Mouse (Mus musculus): ENCODE data around the gene Zdhhc13. TPM values are rescaled to one million over a fixed set of nuclear protein-coding genes. Genes with fewer than 3 reads are reported as not detected.

Gene Zdhhc13
- polyA plus RNA-seq, 1 experiment from 2014 or later = 42.6 TPM

GRCm38 (mm10) chr7:48847820-48848650, 59.2 kb downstream of the Zdhhc13 start, which contains the start of gene Csrp3:
TSS of gene Csrp3 (minus strand) at chr7:48848033.
- ATAC-seq (ENCODE audit: low FRiP score, low read depth) = peak; percentile 29; the same call in 1 of the 2 replicates

DNA sequence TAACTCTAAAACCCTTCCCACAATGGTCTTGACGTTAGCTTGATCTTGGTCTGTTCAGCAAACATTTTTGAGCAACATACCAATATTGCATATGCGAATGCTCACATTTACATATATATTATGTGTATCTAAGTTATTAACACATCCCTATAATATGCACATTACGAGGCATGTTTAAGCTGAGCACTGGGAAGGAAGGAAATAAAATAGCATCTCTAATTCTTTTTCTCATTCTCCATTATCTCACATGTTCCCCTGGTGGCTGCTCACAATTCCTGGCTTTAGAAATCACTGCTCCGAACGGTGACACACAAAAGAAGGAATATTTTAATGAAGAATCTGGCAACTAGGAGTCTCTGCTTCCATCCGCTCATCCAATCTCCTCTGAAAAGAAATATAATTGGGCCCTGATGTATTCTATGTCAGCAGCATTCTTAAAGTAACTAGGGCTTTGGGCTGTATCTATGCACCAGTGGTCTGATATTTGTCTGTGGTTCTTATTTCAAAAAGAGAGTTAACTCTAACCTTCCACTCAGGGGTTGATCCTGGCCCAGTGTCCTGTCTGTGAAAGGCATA, 62.8 kb downstream of the Zdhhc13 start:
- H3K4me3 ChIP-seq = no peak overlapping the region
- peaks cover 6% of the 10 kb centered on the region for H3K27me3 ChIP-seq (replicated peaks)
- no peaks in the 10 kb centered on the region for H3K36me3 ChIP-seq
- H3K27ac ChIP-seq = no peak overlapping the region
- H3K9ac ChIP-seq = no peak overlapping the region
- ATAC-seq (ENCODE audit: low FRiP score, low read depth) = no peak
- 71% methylated on average over 6 of the region's 6 CpGs for WGBS
- H3K9me3 ChIP-seq = no peaks in the 10 kb centered on the region
- H3K4me1 ChIP-seq = peaks cover 8% of the 10 kb centered on the region; the same call in 1 of the 2 replicates
- H3K4me2 ChIP-seq (replicated peaks) = no peak overlapping the region

More at GRCm38 (mm10) chr7:48847820-48848650, 59.2 kb downstream of the Zdhhc13 start, which contains the start of gene Csrp3:
- Histone ChIP-seq H3K4me2 (replicated peaks) (no peak within 1 kb of the TSS), H3K9ac (no peak within 1 kb of the TSS), H3K27ac (no peak within 1 kb of the TSS), H3K4me1 (peaks cover 8% of the 10 kb centered on the region; the same call in 1 of the 2 replicates), H3K27me3 (replicated peaks) (peaks cover 28% of the 10 kb centered on the region), H3K4me3 (no peak within 1 kb of the TSS), H3K36me3 (no peaks in the 10 kb centered on the region), H3K9me3 (no peaks in the 10 kb centered on the region)
- 43% methylated on average over 11 of the region's 11 CpGs for WGBS

DNA sequence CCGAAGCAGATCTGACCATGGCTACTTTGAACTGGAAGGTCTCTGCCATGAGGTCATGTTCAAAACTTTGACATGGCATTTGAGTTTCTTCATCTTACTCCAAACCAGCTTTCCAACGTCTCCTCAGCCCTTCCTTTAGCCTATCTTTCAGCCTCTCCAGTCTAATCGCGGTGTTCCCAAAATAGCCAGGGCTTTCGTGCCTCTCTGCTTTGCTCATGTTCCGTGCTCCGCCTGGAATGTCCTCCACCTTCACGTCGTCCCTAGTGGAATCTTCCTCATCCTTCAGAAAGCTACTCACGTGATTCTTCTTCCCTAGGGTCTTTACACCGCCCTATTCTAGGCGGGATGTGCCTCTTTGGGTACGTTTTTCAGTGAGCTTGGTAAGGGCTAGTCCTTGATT, 64.7 kb downstream of the Zdhhc13 start:
- ATAC-seq (ENCODE audit: low FRiP score, low read depth) = no peak
- no peaks in the 10 kb centered on the region for H3K4me1 ChIP-seq
- H3K9ac ChIP-seq = no peak overlapping the region
- H3K27ac ChIP-seq = no peak overlapping the region
- no peaks in the 10 kb centered on the region for H3K27me3 ChIP-seq (replicated peaks)
- 90% methylated on average over 13 of the region's 13 CpGs for WGBS
- no peak overlapping the region for H3K4me3 ChIP-seq
- H3K36me3 ChIP-seq = no peaks in the 10 kb centered on the region
- no peaks in the 10 kb centered on the region for H3K9me3 ChIP-seq
- H3K4me2 ChIP-seq (replicated peaks) = no peak overlapping the region

DNA sequence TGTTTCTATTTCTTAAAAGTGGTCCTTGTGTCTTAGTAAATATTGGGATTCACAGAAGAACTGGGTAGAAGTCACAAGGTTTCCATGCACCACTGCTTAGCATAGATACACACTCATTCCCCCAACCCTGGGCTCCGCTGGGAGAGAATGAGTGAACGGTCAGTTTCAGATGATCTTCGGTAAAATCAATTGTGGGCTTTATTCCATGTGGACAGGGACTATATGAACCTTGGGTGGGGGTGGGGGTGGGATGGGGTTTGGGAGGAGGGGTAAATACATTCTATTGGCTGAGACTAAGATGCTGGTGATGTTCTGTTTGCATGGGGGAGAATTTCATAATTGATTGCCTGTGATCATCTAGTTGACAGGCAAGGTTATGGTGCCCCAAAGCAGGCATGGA, 66.7 kb downstream of the Zdhhc13 start:
- no peaks in the 10 kb centered on the region for H3K27me3 ChIP-seq (replicated peaks)
- no peaks in the 10 kb centered on the region for H3K36me3 ChIP-seq

DNA sequence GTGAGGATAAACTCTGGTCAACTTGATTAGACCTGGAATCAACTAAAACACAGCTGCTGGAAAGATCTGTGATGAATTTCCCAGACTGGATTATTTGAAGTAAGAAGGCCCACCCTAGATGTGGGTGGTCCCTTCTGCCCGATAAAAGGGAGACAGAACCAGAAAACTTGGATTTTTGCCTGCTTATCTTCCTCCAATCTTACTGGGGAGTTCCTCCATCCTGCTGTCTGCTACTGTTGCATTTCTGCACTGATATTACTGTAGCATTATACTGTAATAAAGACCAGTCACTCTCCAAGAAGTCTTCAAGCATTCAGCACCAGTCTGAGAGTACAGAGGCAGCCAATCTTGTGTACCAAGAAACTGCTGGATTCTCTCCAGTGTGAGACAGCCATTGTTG, 69.5 kb downstream of the Zdhhc13 start:
- no peaks in the 10 kb centered on the region for H3K4me1 ChIP-seq
- H3K27me3 ChIP-seq (replicated peaks) = no peaks in the 10 kb centered on the region
- no peak overlapping the region for H3K9ac ChIP-seq
- H3K27ac ChIP-seq = no peak overlapping the region
- ATAC-seq (ENCODE audit: low FRiP score, low read depth) = no peak
- H3K4me2 ChIP-seq (replicated peaks) = no peak overlapping the region
- no peaks in the 10 kb centered on the region for H3K9me3 ChIP-seq
- H3K36me3 ChIP-seq = no peaks in the 10 kb centered on the region
- WGBS = 93% methylated on average over 1 of the region's 1 CpGs
- H3K4me3 ChIP-seq = no peak overlapping the region

More for the DNA sequence above, 66.7 kb downstream of the Zdhhc13 start:
- Histone ChIP-seq H3K4me2 (replicated peaks) (no peak overlapping the region), H3K27ac (no peak overlapping the region), H3K9ac (no peak overlapping the region), H3K4me1 (no peaks in the 10 kb centered on the region), H3K9me3 (no peaks in the 10 kb centered on the region), H3K4me3 (no peak overlapping the region)
- 92% methylated on average over 3 of the region's 3 CpGs for WGBS
- ATAC-seq (ENCODE audit: low FRiP score, low read depth) = no peak

DNA sequence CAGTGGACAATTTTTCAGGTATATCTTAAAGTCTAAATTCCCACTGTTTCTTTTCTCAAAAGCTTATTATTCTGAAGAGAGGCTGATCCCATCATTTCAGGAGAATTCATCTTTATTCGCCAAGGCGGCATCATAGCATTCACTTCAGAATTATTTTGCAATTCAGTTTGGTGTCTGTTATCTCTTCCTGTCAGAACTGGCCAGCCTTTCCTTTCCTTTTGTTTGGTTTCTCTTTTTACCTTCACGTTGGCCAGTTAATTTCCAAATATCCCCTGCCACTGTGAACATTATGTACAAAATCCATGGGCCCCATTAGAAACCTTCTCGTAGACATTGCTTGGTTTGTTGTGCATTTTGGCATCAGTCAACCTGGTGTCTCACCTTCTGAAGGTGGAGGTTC, 70.6 kb downstream of the Zdhhc13 start:
- Histone ChIP-seq H3K36me3 (no peaks in the 10 kb centered on the region), H3K27me3 (replicated peaks) (no peaks in the 10 kb centered on the region), H3K9me3 (no peaks in the 10 kb centered on the region), H3K27ac (no peak overlapping the region), H3K4me3 (no peak overlapping the region), H3K4me2 (replicated peaks) (no peak overlapping the region), H3K4me1 (no peaks in the 10 kb centered on the region), H3K9ac (no peak overlapping the region)
- 93% methylated on average over 4 of the region's 4 CpGs for WGBS
- ATAC-seq (ENCODE audit: low FRiP score, low read depth) = no peak

- Histone ChIP-seq H3K27ac (no peak overlapping the region), H3K4me2 (replicated peaks) (no peak overlapping the region), H3K9ac (no peak overlapping the region), H3K36me3 (peaks cover 10% of the 10 kb centered on the region), H3K9me3 (no peaks in the 10 kb centered on the region), H3K27me3 (replicated peaks) (no peaks in the 10 kb centered on the region), H3K4me3 (no peak overlapping the region), H3K4me1 (no peaks in the 10 kb centered on the region)
- WGBS = 26% methylated on average over 1 of the region's 1 CpGs
- ATAC-seq (ENCODE audit: low FRiP score, low read depth) = no peak
Observed at GRCm38 (mm10) chr7:48860948-48861347, 72.1 kb downstream of the Zdhhc13 start.

- no peaks in the 10 kb centered on the region for H3K27me3 ChIP-seq (replicated peaks)
- H3K9me3 ChIP-seq = no peaks in the 10 kb centered on the region
- H3K27ac ChIP-seq = no peak overlapping the region
- no peaks in the 10 kb centered on the region for H3K4me1 ChIP-seq
- WGBS = 93% methylated on average over 4 of the region's 4 CpGs
- no peak for ATAC-seq (ENCODE audit: low FRiP score, low read depth)
- no peak overlapping the region for H3K9ac ChIP-seq
- no peak overlapping the region for H3K4me3 ChIP-seq
- H3K36me3 ChIP-seq = peaks cover 17% of the 10 kb centered on the region
- H3K4me2 ChIP-seq (replicated peaks) = no peak overlapping the region
Observed at GRCm38 (mm10) chr7:48861796-48862195, 73.0 kb downstream of the Zdhhc13 start.

DNA sequence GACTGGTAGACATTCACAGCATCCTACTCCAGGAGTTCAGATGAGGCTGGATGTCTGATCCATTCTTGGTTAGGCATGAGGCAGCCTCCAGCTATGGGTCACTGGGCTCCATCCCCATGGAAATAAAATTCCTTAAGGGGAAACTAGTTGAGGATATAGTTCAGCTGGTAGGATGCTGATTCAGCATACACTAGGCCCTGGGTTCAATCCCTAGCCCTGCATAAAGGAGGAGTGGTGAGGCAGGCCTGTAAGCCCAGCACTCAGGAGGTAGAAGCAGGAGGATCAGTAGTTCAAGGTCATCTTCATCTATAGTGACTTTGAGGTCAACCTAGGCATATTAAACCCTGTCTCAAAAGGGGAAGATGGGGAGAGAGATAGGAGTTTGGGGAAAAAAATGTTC, 75.4 kb downstream of the Zdhhc13 start:
- Histone ChIP-seq H3K9ac (no peak overlapping the region), H3K4me3 (no peak overlapping the region), H3K9me3 (no peaks in the 10 kb centered on the region), H3K4me2 (replicated peaks) (no peak overlapping the region), H3K4me1 (no peaks in the 10 kb centered on the region), H3K36me3 (peaks cover 26% of the 10 kb centered on the region), H3K27ac (no peak overlapping the region), H3K27me3 (replicated peaks) (no peaks in the 10 kb centered on the region)
- ATAC-seq (ENCODE audit: low FRiP score, low read depth) = no peak

- 95% methylated on average over 9 of the region's 9 CpGs for WGBS
- peaks cover 31% of the 10 kb centered on the region for H3K36me3 ChIP-seq
Observed at GRCm38 (mm10) chr7:48864671-48865458, 76.1 kb downstream of the Zdhhc13 start.

DNA sequence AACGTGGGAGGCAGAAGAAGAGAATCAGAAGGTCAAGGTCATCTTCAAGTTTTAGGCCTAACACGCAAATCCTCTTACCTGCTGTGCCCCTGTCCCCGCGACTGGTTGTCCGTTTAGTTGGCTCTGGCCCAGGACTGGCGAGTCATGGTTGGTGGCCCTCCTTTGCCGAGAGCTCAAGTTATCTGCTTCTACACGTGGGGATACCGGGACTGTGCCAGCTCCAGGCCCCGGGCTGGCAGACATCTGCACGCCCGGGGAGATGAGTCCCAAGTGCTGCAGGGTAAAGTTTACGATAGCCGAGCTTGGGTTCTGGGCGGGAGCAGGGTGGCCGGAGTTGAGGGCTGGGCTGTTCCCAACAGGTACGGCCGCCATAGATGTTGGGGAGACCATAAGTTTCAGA, 78.8 kb downstream of the Zdhhc13 start:
- Histone ChIP-seq H3K4me1 (no peaks in the 10 kb centered on the region), H3K27me3 (replicated peaks) (no peaks in the 10 kb centered on the region), H3K36me3 (peaks cover 58% of the 10 kb centered on the region), H3K9me3 (no peaks in the 10 kb centered on the region), H3K27ac (no peak overlapping the region), H3K9ac (no peak overlapping the region), H3K4me3 (no peak overlapping the region), H3K4me2 (replicated peaks) (no peak overlapping the region)
- no peak for ATAC-seq (ENCODE audit: low FRiP score, low read depth)
- 92% methylated on average over 18 of the region's 18 CpGs for WGBS

More at GRCm38 (mm10) chr7:48864671-48865458, 76.1 kb downstream of the Zdhhc13 start:
- H3K4me3 ChIP-seq = no peak overlapping the region
- H3K9ac ChIP-seq = no peak overlapping the region
- no peaks in the 10 kb centered on the region for H3K9me3 ChIP-seq
- no peak overlapping the region for H3K27ac ChIP-seq
- no peaks in the 10 kb centered on the region for H3K4me1 ChIP-seq
- no peak overlapping the region for H3K4me2 ChIP-seq (replicated peaks)
- no peaks in the 10 kb centered on the region for H3K27me3 ChIP-seq (replicated peaks)
- no peak for ATAC-seq (ENCODE audit: low FRiP score, low read depth)

DNA sequence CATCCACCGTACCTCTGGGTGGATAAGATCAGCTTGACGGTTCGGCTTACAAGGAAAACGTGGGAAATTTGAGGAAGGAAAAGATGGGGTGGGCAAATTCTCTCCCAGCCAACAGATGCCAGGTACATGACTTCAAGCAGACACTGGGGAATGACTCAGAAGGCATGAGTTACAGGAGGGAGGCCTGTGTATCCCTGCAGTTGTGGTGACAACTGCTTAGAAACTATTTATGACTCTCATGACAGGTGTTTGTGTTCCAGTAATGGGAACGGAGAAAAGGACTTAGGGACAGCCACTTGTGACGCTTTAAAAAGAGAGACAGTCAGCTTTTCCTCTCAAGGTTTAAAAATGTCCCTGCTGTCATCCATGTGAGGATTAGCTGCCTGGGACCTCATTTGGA, 81.3 kb downstream of the Zdhhc13 start:
- peaks cover 77% of the 10 kb centered on the region for H3K36me3 ChIP-seq
- no peaks in the 10 kb centered on the region for H3K9me3 ChIP-seq
- ATAC-seq (ENCODE audit: low FRiP score, low read depth) = no peak
- WGBS = 91% methylated on average over 6 of the region's 6 CpGs
- H3K4me1 ChIP-seq = no peaks in the 10 kb centered on the region
- no peak overlapping the region for H3K4me2 ChIP-seq (replicated peaks)
- no peak overlapping the region for H3K4me3 ChIP-seq
- H3K9ac ChIP-seq = no peak overlapping the region
- no peaks in the 10 kb centered on the region for H3K27me3 ChIP-seq (replicated peaks)
- no peak overlapping the region for H3K27ac ChIP-seq

Data from neural tube, embryonic 12.5 days (tissue).